Mouse (Mus musculus) kidney, adult 11 months (tissue): ENCODE results near the gene Angptl2.
"Not testable (repeated sequence)": the region's sequence is repeated elsewhere in the genome, so short reads cannot be mapped to it uniquely, and the experiment has no call there.

ENCODE experiments used
- DNase-seq: peaks from one replicate; pipeline ENCODE4 v3.0.0; 2022

The Angptl2 gene

GRCm38 (mm10) chr2:33203284-33203683 is 12.6 kb upstream of the Angptl2 start:
- DNase-seq = no peak

GRCm38 (mm10) chr2:33204980-33205379 is 10.9 kb upstream of the Angptl2 start:
- DNase-seq = no peak

- peak; percentile 35 for DNase-seq
Measured at GRCm38 (mm10) chr2:33205939-33206525, 9.8 kb upstream of the Angptl2 start.

GRCm38 (mm10) chr2:33207069-33207468 is 8.8 kb upstream of the Angptl2 start:
- peak; percentile 76 for DNase-seq

GRCm38 (mm10) chr2:33208134-33208533 is 7.7 kb upstream of the Angptl2 start:
- no peak for DNase-seq

- peak; percentile 82 for DNase-seq
Measured at GRCm38 (mm10) chr2:33210841-33211240, 5.0 kb upstream of the Angptl2 start.

GRCm38 (mm10) chr2:33211263-33211662 is 4.6 kb upstream of the Angptl2 start:
- DNase-seq = not testable (repeated sequence)

- DNase-seq = peak; percentile 33
Measured at GRCm38 (mm10) chr2:33215177-33215699, 631 bp upstream of the Angptl2 start.

- DNase-seq = no peak
Measured at GRCm38 (mm10) chr2:33216645-33217424, 966 bp downstream of the Angptl2 start.

GRCm38 (mm10) chr2:33217425-33217794 is 1.5 kb downstream of the Angptl2 start:
- DNase-seq = no peak

- DNase-seq = no peak
Measured at GRCm38 (mm10) chr2:33218903-33219625, 3.2 kb downstream of the Angptl2 start.

GRCm38 (mm10) chr2:33219637-33220036 is 3.8 kb downstream of the Angptl2 start:
- DNase-seq = no peak

- DNase-seq = no peak
Measured at GRCm38 (mm10) chr2:33220246-33220645, 4.4 kb downstream of the Angptl2 start.

- peak; percentile 63 for DNase-seq
Measured at GRCm38 (mm10) chr2:33220674-33221338, 4.9 kb downstream of the Angptl2 start.

GRCm38 (mm10) chr2:33221339-33221900 is 5.6 kb downstream of the Angptl2 start:
- DNase-seq = no peak

- DNase-seq = peak; percentile 46
Measured at GRCm38 (mm10) chr2:33222480-33222879, 6.6 kb downstream of the Angptl2 start.

- DNase-seq = no peak
Measured at GRCm38 (mm10) chr2:33223656-33224358, 7.9 kb downstream of the Angptl2 start.

GRCm38 (mm10) chr2:33225921-33226320 is 10.1 kb downstream of the Angptl2 start:
- DNase-seq = no peak

- no peak for DNase-seq
Measured at GRCm38 (mm10) chr2:33228077-33228476, 12.2 kb downstream of the Angptl2 start.

GRCm38 (mm10) chr2:33228551-33228950 is 12.7 kb downstream of the Angptl2 start:
- DNase-seq = peak; percentile 53

GRCm38 (mm10) chr2:33230701-33231100 is 14.8 kb downstream of the Angptl2 start:
- DNase-seq = no peak

GRCm38 (mm10) chr2:33231788-33232187 is 15.9 kb downstream of the Angptl2 start:
- no peak for DNase-seq
